Mouse (Mus musculus) embryonic stem cell, embryonic (primary cell): Measurements from ENCODE around the gene Baiap3.
"Not testable (repeated sequence)": the region's sequence is repeated elsewhere in the genome, so short reads cannot be mapped to it uniquely, and the experiment has no call there.

Experiments used
- CTCF ChIA-PET, 4 experiments: fragments of 300-600 bp in 2 of 4; fragments of 350-600 bp in 2 of 4; sonication (Branson Sonifier 250); formaldehyde crosslinking; loops; one replicate each; lab custom pipeline; 2022; ENCODE audit warnings: inconsistent platforms in 2 of 4; lab: Charles Lee
- POLR2A ChIA-PET, 4 experiments: fragments of 300-600 bp in 2 of 4; fragments of 350-600 bp in 2 of 4; sonication (Branson Sonifier 250); formaldehyde crosslinking; loops; one replicate each; lab custom pipeline; 2022; ENCODE audit warnings: antibody characterized with exemption in 4 of 4, inconsistent platforms in 1 of 4; lab: Charles Lee

The Baiap3 gene

GRCm38 (mm10) chr17:25264453-25264852, 8.3 kb upstream of the Baiap3 start:
- POLR2A ChIA-PET = interaction anchor here in 3 of 4 experiments (0.6 to 13.7 kb wide), 17 partner anchors 8 to 254 kb away, joined by 3 to 336 read pairs (median 3); partner anchors contain the start of genes Ube2i (in 3 of the 3), Baiap3 (in 2 of the 3), BC003965 (in 1 of the 3) and Gnptg (in 1 of the 3)

GRCm38 (mm10) chr17:25257804-25258261, 1.7 kb upstream of the Baiap3 start:
- CTCF ChIA-PET = interaction anchor here in 1 of 4 experiments (0.8 kb wide), 1 partner anchor 16 kb away, joined by 3 read pairs; no protein-coding TSS in a partner anchor
- POLR2A ChIA-PET = interaction anchor here in 2 of 4 experiments (0.9 to 3.3 kb wide), 4 partner anchors 10 to 21 kb away, joined by 3 to 52 read pairs (median 12); partner anchors contain the start of gene Ube2i (in 1 of the 2)

More at GRCm38 (mm10) chr17:25264453-25264852, 8.3 kb upstream of the Baiap3 start:
- CTCF ChIA-PET = interaction anchor here in 3 of 4 experiments (0.6 to 2.0 kb wide), 12 partner anchors 8 to 147 kb away, joined by 3 to 8 read pairs (median 4); partner anchors contain the start of genes Ube2i (in 2 of the 3), Baiap3 (in 1 of the 3), Gnptg (in 1 of the 3) and Tsr3 (in 1 of the 3)

GRCm38 (mm10) chr17:25255110-25255509, 1.1 kb downstream of the Baiap3 start:
- POLR2A ChIA-PET = interaction anchor here (0.6 to 22.9 kb wide), 18 partner anchors 8 to 974 kb away, joined by 3 to 336 read pairs (median 6); partner anchors contain the start of genes Gnptg (in 4 of the 4), Tsr3 (in 4 of the 4), Ube2i (in 2 of the 4) and Nthl1 (in 1 of the 4)
- CTCF ChIA-PET = interaction anchor here in 2 of 4 experiments (0.7 to 1.9 kb wide), 5 partner anchors 9 to 318 kb away, joined by 3 to 7 read pairs (median 4); partner anchors contain the start of gene Mapk8ip3 (in 1 of the 2)

GRCm38 (mm10) chr17:25253760-25254159, 2.4 kb downstream of the Baiap3 start:
- ChIA-PET POLR2A (interaction anchor here in 3 of 4 experiments (0.8 to 22.9 kb wide), 12 partner anchors 8 to 726 kb away, joined by 3 to 336 read pairs (median 10); partner anchors contain the start of genes Gnptg (in 3 of the 3), Tsr3 (in 3 of the 3), Ube2i (in 2 of the 3) and Nthl1 (in 1 of the 3)), CTCF (interaction anchor here in 3 of 4 experiments (1.0 to 1.9 kb wide), 4 partner anchors 10 to 16 kb away, joined by 3 to 7 read pairs (median 4); no protein-coding TSS in a partner anchor)

- POLR2A ChIA-PET = interaction anchor here in 2 of 4 experiments (0.9 to 22.9 kb wide), 6 partner anchors 7 to 21 kb away, joined by 3 to 336 read pairs (median 30); partner anchors contain the start of genes Ube2i (in 2 of the 2), Gnptg (in 1 of the 2) and Tsr3 (in 1 of the 2)
Observed at GRCm38 (mm10) chr17:25252643-25253042, 3.5 kb downstream of the Baiap3 start.

GRCm38 (mm10) chr17:25250181-25250835, 5.9 kb downstream of the Baiap3 start:
- POLR2A ChIA-PET = interaction anchor here in 2 of 4 experiments (0.6 to 22.9 kb wide), 5 partner anchors 11 to 1205 kb away, joined by 3 to 336 read pairs (median 5); partner anchors contain the start of genes Gnptg (in 1 of the 2), Tsr3 (in 1 of the 2) and Ube2i (in 1 of the 2)
- CTCF ChIA-PET = interaction anchor here in 1 of 4 experiments (0.6 kb wide), 1 partner anchor 511 kb away, joined by 4 read pairs; no protein-coding TSS in a partner anchor

More at GRCm38 (mm10) chr17:25252643-25253042, 3.5 kb downstream of the Baiap3 start:
- CTCF ChIA-PET = no interaction called here

- CTCF ChIA-PET = interaction anchor here in 3 of 4 experiments (0.5 to 0.9 kb wide), 8 partner anchors 8 to 702 kb away, joined by 3 to 12 read pairs (median 4); partner anchors contain the start of genes Gnptg (in 1 of the 3) and Tsr3 (in 1 of the 3)
- POLR2A ChIA-PET = interaction anchor here in 3 of 4 experiments (0.5 to 22.9 kb wide), 16 partner anchors 6 to 398 kb away, joined by 3 to 336 read pairs (median 4); partner anchors contain the start of genes Baiap3 (in 2 of the 3), Gnptg (in 2 of the 3), Tsr3 (in 2 of the 3) and Ube2i (in 2 of the 3)
Observed at GRCm38 (mm10) chr17:25248033-25248750, 8.0 kb downstream of the Baiap3 start.

GRCm38 (mm10) chr17:25244239-25244638, 11.9 kb downstream of the Baiap3 start:
- POLR2A ChIA-PET = interaction anchor here (0.6 to 22.9 kb wide), 24 partner anchors 9 to 565 kb away, joined by 3 to 336 read pairs (median 4); partner anchors contain the start of genes Baiap3 (in 3 of the 4), Ube2i (in 2 of the 4), BC003965 (in 1 of the 4) and Ccdc154 (in 1 of the 4)
- CTCF ChIA-PET = interaction anchor here (0.5 to 2.0 kb wide), 11 partner anchors 11 to 498 kb away, joined by 3 to 11 read pairs (median 3); partner anchors contain the start of genes Baiap3 (in 2 of the 4), Tmem204 (in 1 of the 4) and Ube2i (in 1 of the 4)

- ChIA-PET POLR2A (interaction anchor here (0.5 to 22.9 kb wide), 19 partner anchors 11 to 1802 kb away, joined by 3 to 336 read pairs (median 5); partner anchors contain the start of genes Baiap3 (in 3 of the 4), Ube2i (in 2 of the 4), BC003965 (in 1 of the 4) and Ccdc154 (in 1 of the 4)), CTCF (interaction anchor here (0.7 to 2.0 kb wide), 9 partner anchors 12 to 497 kb away, joined by 3 to 11 read pairs (median 3); partner anchors contain the start of genes Baiap3 (in 2 of the 4) and Ube2i (in 1 of the 4))
Observed at GRCm38 (mm10) chr17:25243131-25243780, 12.9 kb downstream of the Baiap3 start.

GRCm38 (mm10) chr17:25239695-25240636, 16.2 kb downstream of the Baiap3 start, which contains the start of the genes Gnptg and Tsr3:
Gnptg (minus strand) TSS chr17:25240124.
Tsr3 (plus strand) TSS chr17:25240170.
- ChIA-PET POLR2A (interaction anchor here (0.6 to 22.9 kb wide), 46 partner anchors 8 to 517 kb away, joined by 3 to 336 read pairs (median 4); partner anchors contain the start of genes BC003965 (in 3 of the 4), Baiap3 (in 3 of the 4), Ube2i (in 2 of the 4) and Chtf18 (in 1 of the 4)), CTCF (interaction anchor here (0.5 to 1.4 kb wide), 11 partner anchors 8 to 893 kb away, joined by 3 to 6 read pairs (median 3); partner anchors contain the start of genes Baiap3 (in 1 of the 4) and Ube2i (in 1 of the 4))

GRCm38 (mm10) chr17:25235635-25236034, 20.5 kb downstream of the Baiap3 start:
- ChIA-PET CTCF (no interaction called here), POLR2A (interaction anchor here in 3 of 4 experiments (0.7 to 22.9 kb wide), 7 partner anchors 9 to 60 kb away, joined by 3 to 336 read pairs (median 4); partner anchors contain the start of genes Gm38655 (in 1 of the 3) and Ube2i (in 1 of the 3))

GRCm38 (mm10) chr17:25231621-25232020, 24.5 kb downstream of the Baiap3 start:
- POLR2A ChIA-PET = interaction anchor here in 2 of 4 experiments (1.1 to 2.2 kb wide), 2 partner anchors 8 to 10 kb away, joined by 3 to 11 read pairs; partner anchors contain the start of genes Gnptg (in 1 of the 2) and Tsr3 (in 1 of the 2)
- CTCF ChIA-PET = not testable (repeated sequence)

- CTCF ChIA-PET = interaction anchor here in 1 of 4 experiments (0.8 kb wide), 1 partner anchor 9 kb away, joined by 3 read pairs; the partner anchor contains the start of genes Gnptg and Tsr3
- POLR2A ChIA-PET = interaction anchor here in 2 of 4 experiments (1.1 to 2.2 kb wide), 4 partner anchors 9 to 13 kb away, joined by 3 to 11 read pairs (median 7); partner anchors contain the start of genes Gnptg (in 2 of the 2) and Tsr3 (in 2 of the 2)
Observed at GRCm38 (mm10) chr17:25230700-25231099, 25.5 kb downstream of the Baiap3 start.
